15 mouse cellular contexts compared by ENCODE assay signal in the genomic region with DNA sequence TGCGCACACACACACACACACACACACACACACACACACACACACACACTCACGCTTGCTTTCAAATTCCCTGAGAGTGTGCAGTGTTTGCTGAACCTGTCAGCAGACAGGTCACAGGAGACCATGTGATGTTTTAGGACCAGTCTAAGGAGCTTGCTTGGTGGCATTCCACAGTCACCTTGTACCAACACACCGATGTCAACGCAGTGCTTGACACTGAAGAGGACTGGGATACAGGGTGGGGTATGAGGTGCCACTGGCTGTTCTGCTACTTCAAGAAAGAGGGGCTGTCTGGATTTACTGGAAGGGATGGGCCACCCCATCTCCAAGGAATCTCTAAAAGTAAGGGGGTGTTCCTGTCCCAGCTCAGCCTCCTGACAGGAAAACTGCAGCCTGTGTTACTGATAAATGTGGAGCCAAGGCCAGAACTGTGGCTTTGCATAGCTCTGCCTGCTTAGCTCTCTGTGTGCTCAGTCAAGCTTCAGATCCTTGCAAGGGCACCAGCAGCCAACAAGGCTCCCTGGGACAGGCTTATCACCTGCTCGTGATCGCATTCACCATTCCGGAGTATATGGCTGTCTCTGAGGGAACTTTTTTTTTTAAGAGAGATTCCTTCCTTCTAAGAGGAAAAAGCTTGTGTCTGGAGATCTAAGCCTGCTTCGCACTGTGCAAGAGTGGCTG.
DNase-seq lines count a peak whose midpoint lies in the region; ATAC-seq and TF ChIP-seq lines count a peak whose summit lies in the region.
"Had no signal": no experiment of that assay in that cellular context is flagged by ENCODE, and none has a peak within 500 bp of the region (broad histone marks: within the 10 kb centered on the region; RNA-seq: fewer than 3 reads in every experiment).

No protein-coding gene starts in this region.

- peaks cover 69% of the 10 kb centered on the region for H3K4me1 ChIP-seq in heart, embryonic 12.5 days (replicated peaks)
- peaks cover 44% of the 10 kb centered on the region for H3K4me1 ChIP-seq in intestine, embryonic 15.5 days (replicated peaks)
- H3K4me1 ChIP-seq in kidney, postnatal 0 days (replicated peaks; ENCODE audit: insufficient read depth, low read length) = peaks cover 36% of the 10 kb centered on the region
- H3K4me1 ChIP-seq in midbrain, embryonic 11.5 days (ENCODE audit: control insufficient read depth, insufficient read depth, low read length) = peaks cover 12% of the 10 kb centered on the region

- no peak overlapping the region for H3K9ac ChIP-seq in heart, embryonic 12.5 days
- H3K9ac ChIP-seq in intestine, embryonic 15.5 days = no peak overlapping the region
- H3K9ac ChIP-seq in kidney, postnatal 0 days (ENCODE audit: low read depth, low read length) = no peak overlapping the region
- H3K9ac ChIP-seq in midbrain, embryonic 11.5 days (ENCODE audit: low read length) = no peak overlapping the region
- H3K9ac ChIP-seq: embryonic facial prominence, embryonic 12.5 days; limb, embryonic 15.5 days had no signal

- H3K36me3 ChIP-seq in heart, embryonic 12.5 days = no peaks in the 10 kb centered on the region
- no peaks in the 10 kb centered on the region for H3K36me3 ChIP-seq in intestine, embryonic 15.5 days
- no peaks in the 10 kb centered on the region for H3K36me3 ChIP-seq in kidney, postnatal 0 days (ENCODE audit: insufficient read depth, low read length)
- H3K36me3 ChIP-seq in midbrain, embryonic 11.5 days (ENCODE audit: control insufficient read depth, insufficient read depth, low read length) = no peaks in the 10 kb centered on the region
- H3K36me3 ChIP-seq: embryonic facial prominence, embryonic 12.5 days; limb, embryonic 15.5 days had no signal

- no peak overlapping the region for H3K4me3 ChIP-seq in heart, embryonic 12.5 days
- H3K4me3 ChIP-seq in intestine, embryonic 15.5 days (replicated peaks) = no peak overlapping the region
- no peak overlapping the region for H3K4me3 ChIP-seq in kidney, postnatal 0 days (replicated peaks; ENCODE audit: low read depth, low read length)
- no peak overlapping the region for H3K4me3 ChIP-seq in midbrain, embryonic 11.5 days (ENCODE audit: low read depth, low read length)
- H3K4me3 ChIP-seq: embryonic facial prominence, embryonic 12.5 days; limb, embryonic 15.5 days had no signal

- peak overlapping the region; percentile 48; the same call in 1 of the 2 replicates for H3K27ac ChIP-seq in heart, embryonic 12.5 days (ENCODE audit: poor library complexity, severe bottlenecking)
- H3K27ac ChIP-seq in intestine, embryonic 15.5 days = peak overlapping the region; percentile 41
- H3K27ac ChIP-seq in kidney, postnatal 0 days = peak overlapping the region; percentile 85
- no peak overlapping the region for H3K27ac ChIP-seq in midbrain, embryonic 11.5 days (ENCODE audit: low read depth, low read length)
- H3K27ac ChIP-seq: embryonic facial prominence, embryonic 12.5 days had no signal

- TF ChIP-seq CTCF in kidney, postnatal 0 days (IDR thresholded peaks at IDR 0.05; ENCODE audit: low read depth) = no peak

- peak; percentile 16; the same call in 1 of the 2 replicates for ATAC-seq in heart, embryonic 12.5 days (ENCODE audit: insufficient number of reproducible peaks, low FRiP score)
- ATAC-seq in intestine, embryonic 15.5 days = peak; percentile 67
- peak; percentile 75; the same call in 1 of the 2 replicates for ATAC-seq in kidney, postnatal 0 days (replicated peaks; ENCODE audit: low FRiP score, low read depth)
- ATAC-seq in midbrain, embryonic 11.5 days (ENCODE audit: low FRiP score) = no peak
- ATAC-seq: inflammation-experienced regulatory T-cells, adult 6 months had no signal

- WGBS in heart, embryonic 12.5 days = 41% methylated on average over 8 of the region's 8 CpGs
- 63% methylated on average over 8 of the region's 8 CpGs for WGBS in intestine, embryonic 15.5 days
- WGBS in kidney, postnatal 0 days = 80% methylated on average over 8 of the region's 8 CpGs
- WGBS in midbrain, embryonic 11.5 days = 92% methylated on average over 8 of the region's 8 CpGs

- H3K4me2 ChIP-seq in heart, embryonic 12.5 days = no peak overlapping the region
- no peak overlapping the region for H3K4me2 ChIP-seq in intestine, embryonic 15.5 days (replicated peaks)
- H3K4me2 ChIP-seq in kidney, postnatal 0 days (ENCODE audit: low read length) = no peak overlapping the region
- no peak overlapping the region for H3K4me2 ChIP-seq in midbrain, embryonic 11.5 days
- H3K4me2 ChIP-seq: embryonic facial prominence, embryonic 12.5 days; limb, embryonic 15.5 days had no signal

- no peak for DNase-seq in heart, postnatal 4 days
- DNase-seq in kidney, postnatal 0 days (ENCODE audit: low spot score) = no peak
- peak; percentile 63 for DNase-seq in lung, postnatal 10 days
- no peak for DNase-seq in frontal cortex, postnatal 25 days (ENCODE audit: low spot score in 2 of 2)
- no peak for DNase-seq in midbrain, embryonic 11.5 days (ENCODE audit: low spot score, missing footprints)
- no peak for DNase-seq in embryo, embryonic 10.5 days (ENCODE audit: low spot score)
- DNase-seq: adrenal gland, postnatal 10 days; cerebellum, postnatal 14 days; heart, postnatal 14 days; right cerebral cortex, postnatal 25 days had no signal

- H3K9me3 ChIP-seq in heart, embryonic 12.5 days (replicated peaks) = no peaks in the 10 kb centered on the region
- no peaks in the 10 kb centered on the region for H3K9me3 ChIP-seq in intestine, embryonic 15.5 days
- no peaks in the 10 kb centered on the region for H3K9me3 ChIP-seq in kidney, postnatal 0 days (replicated peaks; ENCODE audit: low read length)
- H3K9me3 ChIP-seq in midbrain, embryonic 11.5 days (ENCODE audit: control insufficient read depth, low read length) = no peaks in the 10 kb centered on the region
- H3K9me3 ChIP-seq: embryonic facial prominence, embryonic 12.5 days; limb, embryonic 15.5 days had no signal

- H3K27me3 ChIP-seq in heart, embryonic 12.5 days (replicated peaks) = peaks cover 30% of the 10 kb centered on the region
- peaks cover 9% of the 10 kb centered on the region for H3K27me3 ChIP-seq in intestine, embryonic 15.5 days (replicated peaks)
- 0 out of 2 replicates have a peak, but pooled peaks cover 16% of the 10 kb centered on the region for H3K27me3 ChIP-seq in kidney, postnatal 0 days (ENCODE audit: insufficient read depth, low read length)
- peaks cover 95% of the 10 kb centered on the region for H3K27me3 ChIP-seq in midbrain, embryonic 11.5 days (ENCODE audit: control insufficient read depth, insufficient read depth, low read length)
